Mouse (Mus musculus) neutrophil, adult 83 days (primary cell): Measurements from ENCODE around the gene Cyp4x1. TPM values are rescaled to one million over a fixed set of nuclear protein-coding genes. Genes with fewer than 3 reads are reported as not detected.

Experiments
- total RNA-seq, 2 experiments: library from RNA; stranded (reverse); gene quantifications; one replicate each; pipeline ENCODE4 v1.2.4; 2023

Cyp4x1 gene
- total RNA-seq: not detected

GRCm38 (mm10) chr4:115133621-115134295, at the start of gene Cyp4x1:
TSS of gene Cyp4x1 (minus strand) at chr4:115134281.

GRCm38 (mm10) chr4:115088611-115089338, 45.3 kb downstream of the Cyp4x1 start, which contains the start of gene Pdzk1ip1:
TSS of gene Pdzk1ip1 (plus strand) at chr4:115088708.

GRCm38 (mm10) chr4:115056371-115056920, 77.6 kb downstream of the Cyp4x1 start, which contains the start of gene Tal1:
TSS of gene Tal1 (plus strand) at chr4:115056426.

Other genes with a start within 250 kb of the Cyp4x1 start
- gene Foxd2, start 225.4 kb downstream of the Cyp4x1 start, total RNA-seq: 1 to 10 TPM in 1 of 2 experiments, under 1 TPM in 1; 0.81 to 1.0 TPM
- not detected for gene Foxe3, start 208.3 kb downstream of the Cyp4x1 start, total RNA-seq
- 10 to 100 TPM; 62.1 to 73.9 TPM for gene Cmpk1, start 147.0 kb downstream of the Cyp4x1 start, total RNA-seq
- gene Stil, start 134.1 kb downstream of the Cyp4x1 start, total RNA-seq: 10 to 100 TPM; 18.4 to 19.2 TPM
- gene Tal1, start 77.9 kb downstream of the Cyp4x1 start, total RNA-seq: 10 to 100 TPM; 11.5 to 15.3 TPM
- gene Pdzk1ip1, start 45.6 kb downstream of the Cyp4x1 start, total RNA-seq: 1 to 10 TPM; 3.6 to 8.8 TPM
- not detected for gene Cyp4a29, start 107.8 kb upstream of the Cyp4x1 start, total RNA-seq
- not detected for gene Cyp4a12a, start 164.8 kb upstream of the Cyp4x1 start, total RNA-seq